Mouse (Mus musculus) forebrain, embryonic 15.5 days (tissue): ENCODE results near the gene S1pr5. TPM values are rescaled to one million over a fixed set of nuclear protein-coding genes. Genes with fewer than 3 reads are reported as not detected.
"Not testable (repeated sequence)": the region's sequence is repeated elsewhere in the genome, so short reads cannot be mapped to it uniquely, and the experiment has no call there.

ENCODE experiments used
- ATAC-seq: fragments of 200-750 bp; cut with Nextera tagmentation; replicated peaks from 2 replicates; pipeline ENCODE4 v1.8.0; 2017; ENCODE audit warnings: mild to moderate bottlenecking, moderate TSS enrichment, moderate library complexity
- H3K27ac ChIP-seq: fragments of 300-500 bp; sonication (generic); replicated peaks from 2 replicates; pipeline ENCODE4 v1.5.1; 2015; ENCODE audit warnings: mild to moderate bottlenecking, inconsistent platforms
- H3K27me3 ChIP-seq: fragments of 300-500 bp; sonication (generic); 2 replicates; pipeline ENCODE4 v1.6.1; 2015; ENCODE audit warnings: inconsistent platforms
- H3K36me3 ChIP-seq: fragments of 300-500 bp; sonication (generic); 2 replicates; pipeline ENCODE4 v1.6.1; 2015; ENCODE audit warnings: mild to moderate bottlenecking, inconsistent platforms
- H3K4me1 ChIP-seq: fragments of 300-500 bp; sonication (generic); 2 replicates; pipeline ENCODE4 v1.6.1; 2015; ENCODE audit warnings: inconsistent platforms
- H3K4me2 ChIP-seq: fragments of 300-500 bp; sonication (generic); replicated peaks from 2 replicates; pipeline ENCODE4 v1.6.1; 2015; ENCODE audit warnings: mild to moderate bottlenecking, inconsistent platforms
- H3K4me3 ChIP-seq: fragments of 300-500 bp; sonication (generic); 2 replicates; pipeline ENCODE4 v1.5.1; 2015; ENCODE audit warnings: mild to moderate bottlenecking, inconsistent platforms
- H3K9ac ChIP-seq: fragments of 300-500 bp; sonication (generic); replicated peaks from 2 replicates; pipeline ENCODE4 v1.6.1; 2015; ENCODE audit warnings: mild to moderate bottlenecking, inconsistent platforms
- H3K9me3 ChIP-seq: fragments of 300-500 bp; sonication (generic); 2 replicates; pipeline ENCODE4 v1.6.1; 2016; ENCODE audit warnings: inconsistent platforms
- WGBS: fragments of 180-500 bp; shearing (Covaris S2); methylation state at CpG from one replicate; pipeline ENCODE4 v1.1.7; 2015; ENCODE audit warnings: mixed read lengths; 5-methylcytosine and 5-hydroxymethylcytosine counted together
- polyA plus RNA-seq: library from polyadenylated mRNA; unstranded; fragments of >200 nt; fragmentation: Nextera tagmentation; extraction: Ambion mirVana; gene quantifications from 2 replicates; pipeline ENCODE4 v1.2.1, GENCODE M21; 2015

The S1pr5 gene
- polyA plus RNA-seq, 1 experiment from 2014 or later = 1.6 TPM

DNA sequence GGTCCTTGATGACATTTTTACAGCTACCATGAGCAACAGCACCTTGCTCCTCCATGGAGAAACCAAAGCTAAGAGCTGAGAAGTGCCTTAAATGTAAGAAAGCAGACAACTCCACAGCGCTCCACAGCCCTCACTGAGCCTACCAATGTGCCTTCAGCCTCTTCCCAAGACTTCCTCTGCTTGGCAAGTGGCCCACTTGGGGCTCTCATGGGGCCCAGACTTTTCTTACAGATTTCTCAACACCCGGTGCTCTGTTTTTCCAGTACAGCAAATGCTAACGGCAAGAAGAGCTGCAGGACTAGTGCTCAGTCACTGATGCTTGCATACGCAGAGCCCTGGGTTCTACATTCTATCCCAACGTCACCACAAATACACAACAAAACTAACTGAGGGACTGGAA, 29.5 kb upstream of the S1pr5 start:
- H3K4me2 ChIP-seq = no peak overlapping the region
- ATAC-seq = no peak
- H3K4me3 ChIP-seq = no peak overlapping the region
- no peaks in the 10 kb centered on the region for H3K4me1 ChIP-seq
- H3K27me3 ChIP-seq = no peaks in the 10 kb centered on the region
- no peak overlapping the region for H3K9ac ChIP-seq
- peaks cover 83% of the 10 kb centered on the region for H3K36me3 ChIP-seq
- H3K27ac ChIP-seq = no peak overlapping the region
- 92% methylated on average over 5 of the region's 5 CpGs for WGBS
- H3K9me3 ChIP-seq = no peaks in the 10 kb centered on the region

- Histone ChIP-seq H3K4me3 (no peak overlapping the region), H3K4me1 (no peaks in the 10 kb centered on the region), H3K27me3 (no peaks in the 10 kb centered on the region), H3K9me3 (no peaks in the 10 kb centered on the region), H3K9ac (no peak overlapping the region), H3K4me2 (no peak overlapping the region), H3K36me3 (peaks cover 88% of the 10 kb centered on the region), H3K27ac (no peak overlapping the region)
- ATAC-seq = peak; percentile 6; the same call in 1 of the 2 replicates
- WGBS = 90% methylated on average over 8 of the region's 8 CpGs
Measured at GRCm38 (mm10) chr9:21276307-21276706, 28.1 kb upstream of the S1pr5 start.

DNA sequence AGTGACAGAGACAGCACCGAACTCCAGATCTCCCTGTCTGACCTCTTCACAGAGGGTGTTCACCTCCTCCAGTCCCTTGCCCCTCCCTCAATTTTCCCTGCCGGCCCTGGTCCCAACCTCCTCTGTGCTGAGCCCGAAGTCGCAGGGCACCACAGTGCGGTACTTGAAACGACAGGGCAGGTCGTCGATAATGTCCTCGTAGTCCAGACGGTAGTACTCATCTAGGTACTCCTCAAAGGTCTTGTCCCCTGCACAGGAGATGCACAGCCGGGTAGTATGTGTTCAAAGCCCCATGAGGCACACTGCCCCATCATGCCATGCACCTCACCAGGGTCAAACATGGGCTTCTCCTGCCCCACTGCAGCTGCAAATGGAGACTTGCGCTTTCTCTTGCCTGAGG, 27.5 kb upstream of the S1pr5 start:
- Histone ChIP-seq H3K4me2 (no peak overlapping the region), H3K36me3 (peaks cover 88% of the 10 kb centered on the region), H3K4me3 (no peak overlapping the region), H3K27me3 (no peaks in the 10 kb centered on the region), H3K4me1 (no peaks in the 10 kb centered on the region), H3K27ac (no peak overlapping the region), H3K9me3 (no peaks in the 10 kb centered on the region), H3K9ac (no peak overlapping the region)
- ATAC-seq = no peak
- 94% methylated on average over 12 of the region's 12 CpGs for WGBS

DNA sequence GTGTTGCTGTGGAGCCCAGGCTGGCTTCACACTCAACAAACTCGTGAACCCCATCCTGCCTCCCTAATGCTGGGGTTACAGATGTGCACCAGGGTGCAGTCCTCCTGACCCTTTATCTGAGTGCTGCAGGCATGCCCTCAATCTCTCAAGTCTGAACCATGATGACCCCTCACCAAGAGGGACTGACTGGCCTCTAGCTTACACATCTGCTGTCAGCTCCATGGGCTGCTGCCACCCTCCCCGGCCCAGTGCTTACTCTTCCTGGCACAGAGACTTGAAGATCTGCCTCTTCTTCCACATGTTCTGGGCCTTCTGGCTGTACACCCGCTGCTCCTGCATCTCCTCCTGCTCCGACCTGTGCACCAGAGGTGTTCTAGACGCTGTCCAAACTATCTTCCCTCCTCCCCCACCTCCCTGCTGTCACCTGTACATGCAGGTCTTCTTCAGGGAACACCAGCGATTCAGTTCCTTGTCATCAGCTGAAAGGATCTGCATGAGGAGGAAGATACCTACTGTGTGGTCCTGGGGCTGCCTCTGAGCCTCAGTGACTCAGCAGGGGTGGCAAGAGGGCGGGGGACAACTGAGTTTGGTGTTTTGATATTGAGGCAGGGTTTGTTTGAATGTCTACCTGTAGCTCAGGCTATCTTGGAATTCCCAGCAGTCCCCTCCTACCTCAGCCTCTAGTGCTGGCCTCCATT, 26.9 kb upstream of the S1pr5 start:
- no peak overlapping the region for H3K4me3 ChIP-seq
- H3K9ac ChIP-seq = no peak overlapping the region
- ATAC-seq = no peak
- H3K27ac ChIP-seq = no peak overlapping the region
- H3K27me3 ChIP-seq = no peaks in the 10 kb centered on the region
- 82% methylated on average over 7 of the region's 7 CpGs for WGBS
- peaks cover 90% of the 10 kb centered on the region for H3K36me3 ChIP-seq
- no peaks in the 10 kb centered on the region for H3K9me3 ChIP-seq
- H3K4me1 ChIP-seq = no peaks in the 10 kb centered on the region
- no peak overlapping the region for H3K4me2 ChIP-seq

- no peak overlapping the region for H3K9ac ChIP-seq
- H3K4me3 ChIP-seq = no peak overlapping the region
- no peak overlapping the region for H3K27ac ChIP-seq
- H3K4me1 ChIP-seq = no peaks in the 10 kb centered on the region
- no peaks in the 10 kb centered on the region for H3K27me3 ChIP-seq
- H3K4me2 ChIP-seq = no peak overlapping the region
- H3K36me3 ChIP-seq = peaks cover 89% of the 10 kb centered on the region
- H3K9me3 ChIP-seq = no peaks in the 10 kb centered on the region
- WGBS = 94% methylated on average over 3 of the region's 3 CpGs
- ATAC-seq = no peak
Measured at GRCm38 (mm10) chr9:21274336-21274735, 26.1 kb upstream of the S1pr5 start.

DNA sequence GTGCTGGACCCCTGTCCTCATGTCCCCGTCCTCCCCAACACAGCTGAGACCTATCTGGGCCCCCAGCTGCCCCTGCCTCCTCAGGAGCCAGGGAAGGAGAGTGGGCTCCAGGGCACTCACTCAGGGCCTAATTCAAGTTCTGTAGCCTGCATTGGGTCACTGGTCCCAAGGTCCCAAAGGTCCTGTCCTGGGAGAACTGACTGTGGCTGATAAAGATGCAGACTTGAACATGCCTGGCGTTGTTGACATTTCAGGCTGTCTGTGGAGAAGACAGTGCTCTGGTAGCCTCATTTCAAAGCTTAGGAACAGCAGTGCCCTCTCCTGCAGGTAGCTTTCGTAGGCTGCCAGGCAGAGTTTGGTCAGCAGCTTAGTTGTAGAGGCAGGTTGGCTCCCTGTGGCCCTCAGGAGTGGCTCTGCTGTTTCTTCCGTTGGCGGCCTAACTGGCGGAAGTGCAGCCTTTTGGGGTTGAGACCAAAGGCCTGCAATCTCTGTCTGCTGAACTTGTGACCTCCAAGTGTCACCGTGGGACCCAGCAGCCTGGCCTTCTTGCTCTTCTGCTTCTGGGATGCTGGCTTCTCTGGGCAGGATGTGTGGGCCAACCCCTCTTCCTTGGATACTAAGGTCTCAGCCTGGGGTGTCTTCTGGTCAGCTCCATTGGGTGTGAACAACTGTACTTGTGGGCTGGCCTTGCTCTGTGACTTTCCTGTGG, 25.4 kb upstream of the S1pr5 start:
- Histone ChIP-seq H3K27ac (no peak overlapping the region), H3K9ac (no peak overlapping the region), H3K4me1 (no peaks in the 10 kb centered on the region), H3K4me3 (no peak overlapping the region), H3K9me3 (no peaks in the 10 kb centered on the region), H3K4me2 (no peak overlapping the region), H3K36me3 (peaks cover 88% of the 10 kb centered on the region), H3K27me3 (no peaks in the 10 kb centered on the region)
- ATAC-seq = no peak
- 85% methylated on average over 7 of the region's 7 CpGs for WGBS

GRCm38 (mm10) chr9:21273094-21273493, 24.9 kb upstream of the S1pr5 start:
- WGBS = 88% methylated on average over 8 of the region's 8 CpGs
- Histone ChIP-seq H3K4me2 (no peak overlapping the region), H3K4me1 (no peaks in the 10 kb centered on the region), H3K4me3 (no peak overlapping the region), H3K9me3 (no peaks in the 10 kb centered on the region), H3K36me3 (peaks cover 90% of the 10 kb centered on the region), H3K9ac (no peak overlapping the region), H3K27me3 (no peaks in the 10 kb centered on the region), H3K27ac (no peak overlapping the region)
- no peak for ATAC-seq

GRCm38 (mm10) chr9:21272391-21272790, 24.1 kb upstream of the S1pr5 start:
- Histone ChIP-seq H3K36me3 (peaks cover 87% of the 10 kb centered on the region), H3K9me3 (no peaks in the 10 kb centered on the region), H3K27me3 (no peaks in the 10 kb centered on the region), H3K4me1 (no peaks in the 10 kb centered on the region), H3K27ac (no peak overlapping the region), H3K9ac (no peak overlapping the region), H3K4me3 (no peak overlapping the region), H3K4me2 (no peak overlapping the region)
- WGBS = 91% methylated on average over 9 of the region's 9 CpGs
- no peak for ATAC-seq

DNA sequence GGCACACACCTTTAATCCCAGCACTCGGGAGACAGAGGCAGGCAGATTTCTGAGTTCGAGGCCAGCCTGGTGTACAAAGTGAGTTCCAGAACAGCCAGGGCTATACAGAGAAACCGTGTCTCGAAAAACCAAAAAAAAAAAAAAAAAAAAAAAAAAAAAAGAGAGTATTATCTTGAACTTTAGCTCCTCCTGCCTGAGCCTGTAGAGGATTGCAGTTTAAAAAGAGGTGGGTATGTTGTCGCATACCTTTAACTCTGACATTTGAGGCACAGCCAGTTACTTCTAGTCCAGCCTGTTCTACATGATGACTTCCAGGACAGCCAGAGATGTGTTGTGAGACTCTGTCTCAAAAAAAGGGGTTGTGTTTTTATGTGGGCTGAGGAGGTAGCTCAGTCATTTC, 21.3 kb upstream of the S1pr5 start:
- H3K9me3 ChIP-seq, H3K4me3 ChIP-seq, H3K9ac ChIP-seq, H3K27ac ChIP-seq, ATAC-seq, H3K4me2 ChIP-seq, H3K27me3 ChIP-seq: not testable (repeated sequence)
- Histone ChIP-seq H3K4me1 (peaks cover 17% of the 10 kb centered on the region), H3K36me3 (peaks cover 73% of the 10 kb centered on the region)
- WGBS = 83% methylated on average over 5 of the region's 5 CpGs

DNA sequence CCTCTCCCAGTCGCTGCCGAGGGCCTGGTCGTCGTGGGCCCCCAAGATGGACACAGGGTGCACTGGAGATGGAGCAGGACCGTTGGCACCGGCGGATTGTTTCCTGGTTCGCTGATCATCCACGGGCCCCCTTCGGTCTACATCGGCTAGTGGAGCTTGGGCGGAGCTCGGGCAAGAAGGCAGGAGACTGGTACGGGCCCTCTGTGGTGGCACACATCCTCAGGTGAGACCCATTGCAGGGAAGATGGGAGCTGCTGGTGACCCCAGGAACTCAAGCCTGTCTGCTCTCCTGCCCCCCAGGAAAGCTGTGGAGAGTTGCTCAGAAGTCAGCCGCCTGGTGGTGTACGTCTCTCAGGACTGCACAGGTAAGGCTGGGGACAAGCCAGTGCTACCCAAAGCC, 20.1 kb upstream of the S1pr5 start:
- no peak overlapping the region for H3K4me2 ChIP-seq
- H3K27ac ChIP-seq = no peak overlapping the region
- WGBS = 91% methylated on average over 16 of the region's 16 CpGs
- H3K9ac ChIP-seq = no peak overlapping the region
- no peak overlapping the region for H3K4me3 ChIP-seq
- H3K4me1 ChIP-seq = peaks cover 21% of the 10 kb centered on the region
- no peak for ATAC-seq
- no peaks in the 10 kb centered on the region for H3K27me3 ChIP-seq
- H3K36me3 ChIP-seq = peaks cover 60% of the 10 kb centered on the region
- H3K9me3 ChIP-seq = no peaks in the 10 kb centered on the region

- WGBS = 90% methylated on average over 5 of the region's 5 CpGs
- no peaks in the 10 kb centered on the region for H3K9me3 ChIP-seq
- no peak overlapping the region for H3K27ac ChIP-seq
- H3K4me2 ChIP-seq = no peak overlapping the region
- no peaks in the 10 kb centered on the region for H3K27me3 ChIP-seq
- no peak overlapping the region for H3K4me3 ChIP-seq
- no peak for ATAC-seq
- no peak overlapping the region for H3K9ac ChIP-seq
- peaks cover 46% of the 10 kb centered on the region for H3K36me3 ChIP-seq
- H3K4me1 ChIP-seq = peaks cover 21% of the 10 kb centered on the region
Measured at GRCm38 (mm10) chr9:21266889-21267288, 18.6 kb upstream of the S1pr5 start.

GRCm38 (mm10) chr9:21265611-21266010, 17.4 kb upstream of the S1pr5 start:
- no peaks in the 10 kb centered on the region for H3K9me3 ChIP-seq
- peaks cover 33% of the 10 kb centered on the region for H3K36me3 ChIP-seq
- peak overlapping the region; percentile 70; the same call in 1 of the 2 replicates for H3K27ac ChIP-seq
- 5% methylated on average over 11 of the region's 11 CpGs for WGBS
- H3K9ac ChIP-seq = peak overlapping the region; percentile 92
- no peak; the same call in 1 of the 2 replicates for ATAC-seq
- no peaks in the 10 kb centered on the region for H3K27me3 ChIP-seq
- H3K4me2 ChIP-seq = peak overlapping the region; percentile 82
- H3K4me1 ChIP-seq = peaks cover 21% of the 10 kb centered on the region
- H3K4me3 ChIP-seq = peak overlapping the region; percentile 84
